Mouse (Mus musculus): ENCODE data around the gene Gm20388. TPM values are rescaled to one million over a fixed set of nuclear protein-coding genes. Genes with fewer than 3 reads are reported as not detected.

Gm20388 gene
- total RNA-seq, 2 experiments from 2014 or later = not detected

GRCm38 (mm10) chr8:123887956-123888355, 3977.3 kb downstream of the Gm20388 start:
- DNase-seq (ENCODE audit: low spot score in 2 of 2) = no peak

DNA sequence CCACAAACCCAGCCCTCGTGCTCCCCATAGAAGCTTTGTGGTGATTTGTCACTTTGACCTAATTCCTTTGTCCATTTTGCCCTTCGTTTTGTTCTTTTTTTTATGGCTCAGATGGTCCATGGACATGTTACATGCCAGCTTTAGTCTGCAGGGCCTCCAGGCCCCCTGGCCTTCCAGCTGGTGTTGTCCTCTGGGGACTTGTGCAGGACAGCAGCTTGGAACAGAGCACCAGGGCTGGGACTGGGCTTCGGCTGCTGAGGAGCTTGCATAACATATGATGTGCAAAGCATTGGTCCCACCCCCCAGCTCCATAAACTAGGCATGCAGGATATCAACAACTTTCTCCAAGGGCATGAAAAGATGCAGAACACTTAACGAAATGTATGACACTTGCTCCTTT, 3979.2 kb downstream of the Gm20388 start:
- DNase-seq (ENCODE audit: low spot score in 2 of 2) = no peak

DNA sequence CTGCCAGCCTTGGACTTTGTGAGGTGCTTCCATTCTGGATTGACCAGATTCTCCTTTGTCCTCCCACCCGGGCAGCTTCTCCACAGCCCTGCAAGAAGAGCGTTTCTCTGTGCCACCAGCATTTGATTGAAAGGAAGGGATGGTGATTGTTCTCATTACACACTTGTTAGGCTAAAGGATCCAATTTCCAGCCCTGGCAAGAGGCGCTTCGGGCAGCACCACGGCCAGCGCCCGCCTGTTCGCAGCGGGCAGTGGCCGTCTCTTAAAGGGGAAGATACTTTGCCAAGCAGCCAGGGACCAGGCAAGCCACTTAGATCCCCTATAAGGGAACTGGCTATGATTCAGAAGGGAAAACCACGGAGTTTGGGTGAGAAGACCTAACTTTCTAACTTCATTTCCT, 3980.6 kb downstream of the Gm20388 start:
- peak in 1 of 2 experiments; percentile 27 for DNase-seq (ENCODE audit: low spot score in 2 of 2)

GRCm38 (mm10) chr8:123891883-123892585, 3981.4 kb downstream of the Gm20388 start:
- peak; percentile 76 for DNase-seq (ENCODE audit: low spot score in 2 of 2)

GRCm38 (mm10) chr8:123892586-123893155, 3982.0 kb downstream of the Gm20388 start:
- DNase-seq (ENCODE audit: low spot score in 2 of 2) = no peak

DNA sequence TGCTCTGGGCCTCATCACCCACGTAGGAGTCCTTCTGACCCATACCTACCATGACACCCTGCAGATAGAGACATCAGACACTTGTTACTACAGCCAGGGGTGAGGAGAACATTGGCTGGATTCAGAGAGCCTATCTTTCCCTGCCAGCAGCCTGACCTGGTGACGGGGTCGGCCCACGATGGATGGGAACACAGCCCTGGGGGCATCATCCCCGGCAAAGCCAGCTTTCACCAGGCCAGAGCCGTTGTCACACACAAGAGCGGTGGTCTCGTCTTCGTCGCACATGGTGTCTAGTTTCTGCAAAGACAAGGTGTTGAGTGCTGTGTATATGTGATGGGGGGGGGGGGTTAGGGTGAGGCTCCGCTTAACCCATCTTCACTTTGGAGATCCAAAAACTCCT, 3982.8 kb downstream of the Gm20388 start:
- no peak for DNase-seq (ENCODE audit: low spot score in 2 of 2)

DNA sequence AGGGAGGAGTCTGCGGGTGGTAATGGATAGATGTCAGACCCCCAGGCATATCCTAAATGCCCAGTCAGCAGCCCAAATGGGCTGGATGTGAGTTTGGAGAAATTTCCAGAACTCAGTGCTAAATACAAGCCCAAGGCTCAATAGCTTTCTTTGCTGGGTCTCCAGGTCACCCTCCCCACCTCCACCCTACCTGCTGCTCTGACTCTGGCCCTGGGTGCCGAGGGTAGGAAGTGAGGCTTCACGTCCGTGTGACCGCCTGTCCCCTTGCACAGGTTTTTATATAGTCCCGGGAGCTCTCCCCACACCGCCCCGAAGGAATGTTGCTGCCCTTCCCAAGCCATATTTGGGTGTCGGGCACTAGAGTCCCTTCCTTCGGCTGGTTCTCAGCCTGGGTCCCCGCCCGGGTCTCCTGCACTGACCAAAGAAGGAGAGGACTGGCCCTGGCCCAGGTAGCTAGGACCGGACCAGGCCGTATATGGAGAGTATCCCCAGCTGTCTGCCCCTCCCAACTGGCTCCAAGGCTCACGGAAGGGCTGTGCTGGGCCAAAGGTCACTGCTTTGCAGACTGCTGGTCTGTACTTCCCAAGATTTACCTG, 3984.0 kb downstream of the Gm20388 start, which contains the start of gene Acta1:
Gene Acta1, minus strand, starts transcription at position 250 of the 596 bp plus-strand sequence.
- no peak for DNase-seq (ENCODE audit: low spot score in 2 of 2)

DNA sequence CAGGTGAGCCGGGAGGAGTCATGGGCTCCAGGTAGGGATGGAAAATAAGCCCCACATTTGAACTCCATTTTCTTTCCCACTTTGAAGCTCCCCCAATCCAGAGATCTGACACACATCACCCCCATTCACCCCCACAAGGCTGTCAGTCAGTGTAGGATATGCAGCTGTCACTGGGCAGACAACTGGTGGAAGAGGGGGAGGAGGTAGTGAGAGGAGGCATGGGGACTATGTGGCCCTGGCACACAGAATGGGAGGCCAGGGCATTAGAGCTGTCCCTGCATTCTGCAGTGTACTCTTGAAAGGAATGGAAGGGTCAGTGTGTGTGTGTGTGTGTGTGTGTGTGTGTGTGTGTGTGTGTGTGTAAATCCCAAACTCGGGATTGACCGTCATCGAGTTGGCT, 3984.6 kb downstream of the Gm20388 start:
- no peak for DNase-seq (ENCODE audit: low spot score in 2 of 2)

DNA sequence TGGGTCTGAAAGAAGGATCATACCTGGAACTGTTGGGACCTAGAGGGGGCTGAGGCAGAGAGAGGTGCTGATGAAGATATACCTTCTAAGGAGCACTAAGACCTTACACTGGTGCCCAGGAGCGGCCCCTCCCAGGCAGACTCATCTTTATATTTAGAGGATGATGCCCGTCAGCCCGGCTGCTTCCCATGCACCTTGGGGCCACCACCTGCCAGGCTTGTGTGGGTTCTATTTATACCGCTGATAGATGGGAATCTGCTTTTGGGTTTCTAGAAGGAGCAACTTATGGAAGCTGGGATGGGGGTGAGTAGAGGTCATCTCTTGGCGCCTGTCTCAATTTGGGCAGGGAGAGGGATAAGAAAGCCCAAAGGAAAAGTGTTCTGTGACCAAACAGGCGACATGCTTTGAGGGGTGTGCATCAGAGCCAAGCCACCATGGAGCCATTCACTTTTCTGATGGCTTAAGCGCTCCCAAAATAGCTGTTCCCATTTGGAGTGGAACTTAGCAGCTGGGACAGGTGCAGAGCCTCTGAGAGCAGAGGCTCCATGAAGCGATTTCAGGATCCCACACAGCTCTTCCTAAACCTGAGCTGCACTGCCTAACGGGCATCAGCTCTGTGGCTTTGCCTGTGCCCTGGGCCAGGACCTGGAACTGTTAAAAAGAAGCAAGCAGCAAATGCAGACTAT, 3985.2 kb downstream of the Gm20388 start:
- DNase-seq (ENCODE audit: low spot score in 2 of 2) = no peak

GRCm38 (mm10) chr8:123896366-123896761, 3985.7 kb downstream of the Gm20388 start:
- DNase-seq (ENCODE audit: low spot score in 2 of 2) = no peak

- DNase-seq (ENCODE audit: low spot score in 2 of 2) = no peak
Observed at GRCm38 (mm10) chr8:123896774-123897173, 3986.1 kb downstream of the Gm20388 start.

DNA sequence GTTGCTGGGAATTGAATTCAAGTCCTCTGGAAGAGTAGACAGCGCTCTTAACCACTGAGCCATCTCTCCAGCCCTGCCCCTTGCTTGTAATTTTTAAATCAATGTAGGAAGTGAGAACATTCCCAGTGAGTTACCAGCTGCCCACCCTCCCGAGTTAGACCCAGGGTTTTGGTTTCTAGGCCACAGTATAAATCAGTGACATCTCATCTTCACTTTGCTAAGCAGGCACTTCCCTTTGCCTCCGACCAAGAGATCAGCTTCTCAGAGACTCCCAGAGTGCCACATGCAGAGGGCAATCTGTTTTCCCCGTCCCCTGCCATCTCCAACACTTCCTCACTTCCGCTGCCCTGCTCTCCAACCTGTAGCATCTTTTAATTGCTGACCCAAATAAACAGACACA, 3987.9 kb downstream of the Gm20388 start:
- DNase-seq (ENCODE audit: low spot score in 2 of 2) = no peak

- no peak for DNase-seq (ENCODE audit: low spot score in 2 of 2)
Observed at GRCm38 (mm10) chr8:123899366-123899765, 3988.7 kb downstream of the Gm20388 start.

- no peak for DNase-seq (ENCODE audit: low spot score in 2 of 2)
Observed at GRCm38 (mm10) chr8:123902653-123903052, 3992.0 kb downstream of the Gm20388 start.

DNA sequence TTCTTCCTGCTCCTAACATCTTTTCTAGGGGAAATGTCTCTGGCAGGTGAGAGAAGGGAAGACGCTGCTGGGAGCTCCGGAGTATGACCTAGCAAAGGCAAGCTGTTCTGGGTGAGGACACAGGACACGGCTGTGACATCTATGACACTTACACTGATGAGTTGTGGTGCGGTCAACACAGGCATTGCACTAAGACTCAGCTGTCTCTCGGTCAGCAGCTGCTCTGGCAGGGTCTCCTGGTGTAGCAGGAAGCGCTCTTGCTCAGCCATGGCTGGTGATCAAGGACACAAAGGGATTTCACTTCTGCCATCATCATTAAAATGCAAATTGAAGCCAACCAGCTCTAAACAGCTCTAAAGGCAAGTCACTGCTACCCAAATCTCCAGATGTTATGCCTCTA, 3997.0 kb downstream of the Gm20388 start:
- no peak for DNase-seq (ENCODE audit: low spot score in 2 of 2)

DNA sequence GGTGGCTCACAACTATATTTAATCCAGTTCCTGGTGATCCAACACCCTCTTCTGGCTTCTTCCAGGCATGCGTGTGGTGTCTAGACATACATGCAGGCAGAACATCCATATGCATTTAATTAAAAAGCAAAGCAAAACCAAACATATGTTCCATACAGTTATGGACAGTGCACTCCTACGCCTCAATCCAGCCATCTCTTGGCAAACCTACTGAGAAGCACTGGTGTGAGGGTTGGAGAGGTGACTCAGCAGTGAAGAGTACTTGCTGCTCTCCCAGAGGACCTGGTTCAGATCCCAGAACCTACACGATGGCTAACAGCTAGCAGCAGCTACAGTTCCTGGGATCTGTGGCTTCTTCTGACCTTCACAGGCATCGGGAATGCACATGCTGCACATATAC, 4001.6 kb downstream of the Gm20388 start:
- DNase-seq (ENCODE audit: low spot score in 2 of 2) = no peak

- DNase-seq (ENCODE audit: low spot score in 2 of 2) = no peak
Observed at GRCm38 (mm10) chr8:123914635-123915034, 4004.0 kb downstream of the Gm20388 start.

DNA sequence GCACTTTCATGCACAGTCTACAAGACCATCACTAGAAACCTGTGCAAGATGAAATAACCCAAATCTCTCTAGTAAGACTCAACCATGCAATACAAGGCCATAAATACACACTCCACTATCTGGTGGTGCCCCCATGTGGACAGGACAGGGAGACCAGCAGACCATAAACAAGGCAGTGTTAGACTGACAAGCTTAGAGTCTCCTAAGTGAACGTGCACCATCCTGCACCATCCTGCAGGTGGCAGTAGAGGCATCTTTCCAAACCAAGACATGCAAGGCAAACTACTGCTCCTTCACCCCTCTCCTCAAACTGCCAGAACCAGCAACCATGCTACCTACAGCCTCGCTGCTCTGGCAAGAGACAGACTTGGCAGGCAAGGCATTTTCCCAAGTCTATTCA, 4014.1 kb downstream of the Gm20388 start:
- peak; percentile 81 to 89 for DNase-seq (ENCODE audit: low spot score in 2 of 2)

DNA sequence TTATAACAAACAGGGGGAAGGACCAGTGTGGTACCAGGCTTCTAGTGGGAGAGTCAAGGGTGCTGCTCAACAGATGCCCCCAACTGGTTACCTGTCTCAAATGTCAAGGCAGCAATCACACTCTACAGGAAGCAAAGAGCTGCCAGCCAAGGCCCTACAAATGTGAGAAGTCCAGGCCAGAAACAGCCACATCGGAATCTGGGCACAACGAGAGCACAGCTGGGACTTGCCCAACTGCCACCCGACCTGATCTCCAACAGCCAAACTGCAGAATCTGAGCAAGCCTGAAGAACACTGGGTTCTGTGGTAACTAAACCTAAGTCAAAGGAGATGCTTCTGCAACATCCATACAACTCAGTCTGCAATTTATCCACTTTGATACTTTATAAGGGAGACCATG, 4015.0 kb downstream of the Gm20388 start:
- DNase-seq (ENCODE audit: low spot score in 2 of 2) = no peak

- no peak for DNase-seq (ENCODE audit: low spot score in 2 of 2)
Observed at GRCm38 (mm10) chr8:123929026-123929425, 4018.4 kb downstream of the Gm20388 start.

DNA sequence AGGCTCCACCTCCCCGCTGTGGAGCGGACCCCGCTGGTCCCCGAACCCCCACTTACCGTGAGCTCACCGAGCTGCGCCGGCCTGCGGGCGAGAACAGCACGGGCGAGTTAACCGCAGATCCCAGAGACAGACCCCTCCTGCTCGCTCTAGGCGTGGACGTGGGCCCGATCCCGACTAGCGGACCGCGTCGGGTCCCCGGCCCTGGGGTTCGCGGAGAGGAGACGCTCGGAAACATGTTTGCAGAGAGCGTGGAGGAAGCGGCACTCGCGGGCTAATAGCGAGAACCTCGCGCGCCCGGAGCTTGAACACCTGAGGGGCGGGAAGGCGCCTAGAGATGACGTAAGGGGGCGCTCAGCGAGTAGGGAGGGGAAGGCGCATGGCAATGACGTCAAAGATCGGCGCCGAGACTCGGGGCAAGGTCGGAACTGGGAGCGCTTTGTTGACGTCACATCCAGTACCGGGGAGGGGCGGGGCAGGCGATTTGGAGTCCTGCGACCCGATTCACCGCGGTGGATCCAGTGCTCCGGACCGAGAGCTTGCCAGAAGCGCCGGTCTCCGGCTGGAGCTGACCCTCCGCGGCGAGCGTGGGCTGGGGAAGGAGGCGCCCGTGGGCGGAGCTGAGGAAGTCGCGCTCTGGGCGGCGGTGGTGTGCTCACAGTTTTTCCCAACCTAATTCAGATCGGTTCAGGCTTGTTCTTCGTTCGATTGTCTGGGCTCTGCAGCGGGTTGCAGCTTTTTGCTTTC, 4038.5 kb downstream of the Gm20388 start, which contains the start of gene Nup133:
Gene Nup133, minus strand, starts transcription at position 324 of the 744 bp plus-strand sequence.
- peak; percentile 100 for DNase-seq (ENCODE audit: low spot score in 2 of 2)
